Mouse (Mus musculus): ENCODE measurements around the gene Ror2. TPM values are rescaled to one million over a fixed set of nuclear protein-coding genes. Genes with fewer than 3 reads are reported as not detected.

Ror2 gene
- polyA plus RNA-seq, 1 experiment from 2014 or later: 13.4 TPM

DNA sequence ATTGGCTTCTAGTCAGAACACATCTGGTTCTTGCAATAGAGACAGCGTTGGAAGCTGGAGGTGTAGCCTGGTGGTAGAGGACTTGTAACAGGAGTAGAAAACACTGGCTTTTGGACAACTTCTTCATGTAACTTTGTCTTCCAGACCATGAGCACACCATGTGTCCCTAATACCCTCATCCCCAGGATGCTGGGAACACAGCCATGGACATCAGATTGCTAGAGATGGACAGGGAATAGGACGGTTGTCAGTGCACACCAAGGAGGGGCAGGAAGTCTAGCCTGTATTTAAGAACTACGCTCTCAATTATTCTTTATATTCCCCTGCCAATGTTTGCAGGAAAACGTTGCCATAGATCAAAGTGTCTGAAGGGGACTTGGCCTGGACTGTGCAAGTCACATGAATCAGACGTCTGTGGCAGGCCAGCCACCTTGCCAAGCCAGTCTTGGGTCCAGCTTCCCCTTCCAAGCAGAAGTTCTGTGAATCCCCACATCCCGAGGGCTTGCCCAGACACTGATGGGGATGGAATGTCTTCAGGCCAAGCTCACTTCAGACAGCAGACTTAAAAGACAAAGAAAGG lies 68.4 kb downstream of the Ror2 start:
- Histone ChIP-seq H3K4me1 (replicated peaks; ENCODE audit: control insufficient read depth, insufficient read depth, low read length) (peaks cover 29% of the 10 kb centered on the region), H3K4me2 (ENCODE audit: low read depth, low read length) (no peak overlapping the region), H3K27ac (ENCODE audit: low read length) (peak overlapping the region; percentile 38), H3K4me3 (ENCODE audit: low read length) (no peak overlapping the region), H3K9ac (ENCODE audit: low read length) (no peak overlapping the region), H3K9me3 (ENCODE audit: control insufficient read depth, low read length) (no peaks in the 10 kb centered on the region), H3K36me3 (ENCODE audit: control insufficient read depth, insufficient read depth, low read length) (no peaks in the 10 kb centered on the region), H3K27me3 (ENCODE audit: control insufficient read depth, insufficient read depth, low read depth, low read length) (no peaks in the 10 kb centered on the region)
- WGBS: 18% methylated on average over 6 of the region's 6 CpGs
- ATAC-seq (ENCODE audit: low read depth): peak; percentile 77

DNA sequence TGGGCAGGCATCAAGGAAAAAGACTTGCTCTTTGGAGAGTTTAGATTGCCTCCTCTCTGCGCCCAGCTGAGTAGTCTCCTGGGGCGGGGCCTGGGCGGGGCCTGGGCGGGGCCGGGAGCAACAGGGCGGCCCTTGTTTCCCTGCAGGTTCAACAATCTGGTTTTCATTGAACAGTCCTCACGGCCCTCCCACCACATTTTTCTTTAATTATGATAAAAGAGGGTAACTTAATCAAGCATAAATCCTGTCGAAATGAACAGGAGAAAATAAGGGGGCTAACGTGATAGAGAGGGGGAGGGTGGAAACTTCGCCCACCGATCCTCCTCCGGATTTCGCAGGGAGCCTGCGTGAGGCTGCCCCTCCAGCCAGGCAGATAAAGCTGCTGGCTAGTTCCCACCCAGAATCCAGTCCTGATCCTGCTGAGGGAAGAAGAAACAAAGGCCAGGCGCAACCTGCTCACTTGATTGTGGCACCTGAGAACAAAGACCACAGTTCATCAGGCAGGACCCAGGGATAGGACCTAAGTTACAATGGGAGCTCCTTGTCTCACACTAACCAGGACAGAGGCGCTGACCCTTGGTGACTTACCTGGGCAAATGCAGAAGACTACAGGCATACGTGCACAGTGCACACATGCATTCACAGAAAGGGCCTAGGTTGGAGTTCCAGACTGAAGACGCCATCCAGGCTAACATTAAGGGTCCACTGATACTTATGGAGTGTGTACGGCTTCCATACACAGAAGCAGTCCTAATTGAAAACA lies 73.8 kb downstream of the Ror2 start:
- H3K9me3 ChIP-seq (ENCODE audit: control insufficient read depth, low read length): no peaks in the 10 kb centered on the region
- H3K36me3 ChIP-seq (ENCODE audit: control insufficient read depth, insufficient read depth, low read length): no peaks in the 10 kb centered on the region
- H3K27me3 ChIP-seq (ENCODE audit: control insufficient read depth, insufficient read depth, low read depth, low read length): no peaks in the 10 kb centered on the region
- H3K27ac ChIP-seq (ENCODE audit: low read length): peak overlapping the region; percentile 15; the same call in 1 of the 2 replicates
- peak overlapping the region; percentile 48 for H3K4me2 ChIP-seq (ENCODE audit: low read depth, low read length)
- H3K4me3 ChIP-seq (ENCODE audit: low read length): peak overlapping the region; percentile 34
- H3K4me1 ChIP-seq (replicated peaks; ENCODE audit: control insufficient read depth, insufficient read depth, low read length): peaks cover 17% of the 10 kb centered on the region
- 17% methylated on average over 19 of the region's 19 CpGs for WGBS
- ATAC-seq (ENCODE audit: low read depth): peak; percentile 81
- no peak overlapping the region for H3K9ac ChIP-seq (ENCODE audit: low read length)

DNA sequence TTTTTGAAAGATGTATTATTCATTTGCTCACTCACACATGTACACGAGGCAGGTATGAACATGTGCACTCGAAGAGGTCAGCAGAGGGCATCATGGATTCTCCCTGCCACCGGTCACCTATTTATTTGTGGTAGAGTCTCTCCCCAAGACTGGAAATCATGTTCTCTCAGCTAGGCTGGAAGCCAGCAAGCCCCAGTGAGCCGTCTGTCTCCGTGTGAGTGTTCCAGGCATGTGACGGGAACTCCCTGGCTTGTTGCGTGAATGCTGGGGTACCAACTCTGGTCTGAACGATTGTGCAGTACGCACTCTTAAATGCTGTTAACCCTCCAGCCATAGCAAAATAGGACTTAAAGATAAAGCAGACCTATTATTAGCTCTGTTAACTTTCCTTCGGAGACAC lies 77.4 kb downstream of the Ror2 start:
- Histone ChIP-seq H3K9ac (ENCODE audit: low read length) (no peak overlapping the region), H3K4me2 (ENCODE audit: low read depth, low read length) (no peak overlapping the region), H3K36me3 (ENCODE audit: control insufficient read depth, insufficient read depth, low read length) (no peaks in the 10 kb centered on the region), H3K27me3 (ENCODE audit: control insufficient read depth, insufficient read depth, low read depth, low read length) (no peaks in the 10 kb centered on the region), H3K4me3 (ENCODE audit: low read length) (no peak overlapping the region), H3K27ac (ENCODE audit: low read length) (no peak overlapping the region), H3K9me3 (ENCODE audit: control insufficient read depth, low read length) (no peaks in the 10 kb centered on the region), H3K4me1 (replicated peaks; ENCODE audit: control insufficient read depth, insufficient read depth, low read length) (peaks cover 22% of the 10 kb centered on the region)
- 64% methylated on average over 10 of the region's 10 CpGs for WGBS
- ATAC-seq (ENCODE audit: low read depth): no peak

DNA sequence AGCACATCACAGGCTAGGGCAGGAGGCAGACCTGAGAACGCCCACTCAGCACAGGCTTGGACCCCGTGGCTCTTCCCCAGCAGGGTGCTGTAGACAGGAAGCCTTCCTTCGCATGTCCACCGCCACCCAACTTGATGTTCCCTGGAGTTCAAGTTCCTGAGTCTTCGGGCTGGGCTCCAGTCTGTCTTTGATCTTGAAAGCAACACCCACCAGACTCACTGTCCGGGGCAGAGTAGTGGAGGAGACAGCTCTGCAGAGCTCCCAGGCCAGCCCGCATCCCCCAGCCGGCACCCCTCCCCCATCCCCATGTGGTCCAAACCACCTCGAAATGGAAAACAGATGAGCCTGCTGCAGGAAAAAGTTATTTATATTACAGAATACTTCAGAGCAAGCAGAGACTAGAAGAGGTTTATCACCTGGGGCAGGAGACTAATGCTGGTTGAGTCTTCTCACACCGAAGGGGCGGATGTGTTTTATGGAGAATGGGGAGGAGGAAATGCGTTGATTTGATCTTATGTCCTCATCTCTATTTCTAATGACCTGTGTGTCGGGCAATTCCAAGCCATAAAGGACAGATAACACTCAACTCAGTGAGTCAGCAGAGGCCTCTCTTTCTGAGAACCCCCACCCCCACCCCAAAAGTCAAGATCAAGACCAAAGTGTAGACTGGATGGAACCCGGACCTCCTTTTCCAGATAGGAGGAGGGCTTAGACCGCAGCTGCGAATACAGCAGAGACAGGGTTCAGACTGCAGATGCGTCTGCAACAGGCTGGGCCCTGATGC lies 80.6 kb downstream of the Ror2 start:
- Histone ChIP-seq H3K9me3 (ENCODE audit: control insufficient read depth, low read length) (no peaks in the 10 kb centered on the region), H3K36me3 (ENCODE audit: control insufficient read depth, insufficient read depth, low read length) (no peaks in the 10 kb centered on the region), H3K27ac (ENCODE audit: low read length) (no peak overlapping the region), H3K9ac (ENCODE audit: low read length) (no peak overlapping the region; the same call in 1 of the 2 replicates), H3K4me2 (ENCODE audit: low read depth, low read length) (0 out of 2 replicates have a peak overlapping the region, but pooled peaks have one; percentile 14), H3K4me3 (ENCODE audit: low read length) (no peak overlapping the region), H3K4me1 (replicated peaks; ENCODE audit: control insufficient read depth, insufficient read depth, low read length) (peaks cover 33% of the 10 kb centered on the region), H3K27me3 (ENCODE audit: control insufficient read depth, insufficient read depth, low read depth, low read length) (no peaks in the 10 kb centered on the region)
- peak; percentile 57 for ATAC-seq (ENCODE audit: low read depth)
- 31% methylated on average over 17 of the region's 17 CpGs for WGBS

DNA sequence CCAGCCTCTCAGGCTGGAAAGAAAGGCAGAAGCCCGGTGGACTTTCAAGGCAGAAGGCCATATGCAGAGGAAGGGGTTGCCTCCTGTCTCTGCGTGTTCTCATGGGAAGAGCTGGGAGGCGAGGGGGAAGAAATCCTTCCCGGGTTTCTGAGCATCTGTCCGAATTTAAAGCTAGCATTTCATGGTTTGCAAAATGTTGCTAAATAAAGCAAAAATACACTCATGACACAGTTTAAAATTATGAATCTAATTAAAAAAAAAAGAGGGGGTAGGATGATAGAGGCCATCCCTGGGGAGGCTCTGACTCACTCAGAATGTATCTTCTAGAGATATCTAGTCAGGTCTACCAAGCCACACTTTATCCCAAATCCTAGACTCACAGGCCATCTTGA lies 83.5 kb downstream of the Ror2 start:
- no peak for ATAC-seq (ENCODE audit: low read depth)
- Histone ChIP-seq H3K36me3 (ENCODE audit: control insufficient read depth, insufficient read depth, low read length) (no peaks in the 10 kb centered on the region), H3K4me2 (ENCODE audit: low read depth, low read length) (peak overlapping the region; percentile 44), H3K4me3 (ENCODE audit: low read length) (no peak overlapping the region), H3K4me1 (replicated peaks; ENCODE audit: control insufficient read depth, insufficient read depth, low read length) (peaks cover 43% of the 10 kb centered on the region), H3K9ac (ENCODE audit: low read length) (peak overlapping the region; percentile 57), H3K27me3 (ENCODE audit: control insufficient read depth, insufficient read depth, low read depth, low read length) (no peaks in the 10 kb centered on the region), H3K27ac (ENCODE audit: low read length) (peak overlapping the region; percentile 91), H3K9me3 (ENCODE audit: control insufficient read depth, low read length) (no peaks in the 10 kb centered on the region)
- WGBS: 58% methylated on average over 5 of the region's 5 CpGs

DNA sequence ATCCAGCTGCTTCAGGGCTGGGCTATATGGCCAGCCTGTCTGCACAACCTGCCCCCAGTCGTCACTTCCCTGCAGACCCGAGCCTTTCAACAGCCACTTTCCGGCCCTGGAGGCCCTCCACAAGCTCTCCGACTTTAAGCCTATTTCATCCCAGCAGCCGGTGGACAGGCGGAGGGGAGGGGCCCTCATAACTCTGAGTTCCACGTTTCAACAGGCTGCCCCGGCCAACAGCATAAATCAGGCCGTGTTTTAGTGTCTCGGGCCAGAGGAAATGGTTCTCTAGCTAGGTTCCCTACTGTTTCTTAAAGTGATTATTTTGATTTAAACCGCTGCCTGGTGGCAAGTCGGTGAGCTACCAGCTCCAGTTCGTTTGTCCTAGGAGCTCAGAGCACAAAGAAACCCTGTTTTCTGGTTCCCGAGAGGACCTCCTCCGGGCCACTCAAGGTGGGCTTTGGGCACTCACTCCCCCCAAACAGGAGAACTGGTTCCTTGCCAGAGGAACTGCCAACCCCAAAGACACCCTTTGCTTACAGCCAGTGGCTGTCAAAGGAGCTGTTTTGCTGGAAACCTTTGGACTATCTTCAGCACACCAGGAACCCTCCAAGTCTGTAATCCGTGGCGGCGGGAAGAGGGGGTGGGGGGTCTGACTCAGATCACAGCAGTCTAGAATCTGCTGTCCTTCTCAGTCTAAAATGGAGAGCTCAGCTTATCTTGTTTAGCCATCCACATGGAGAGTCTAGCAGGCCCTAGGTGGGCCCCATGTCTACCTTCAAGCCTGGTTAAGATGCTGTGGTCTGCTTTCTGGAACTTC lies 84.1 kb downstream of the Ror2 start:
- no peaks in the 10 kb centered on the region for H3K9me3 ChIP-seq (ENCODE audit: control insufficient read depth, low read length)
- no peaks in the 10 kb centered on the region for H3K27me3 ChIP-seq (ENCODE audit: control insufficient read depth, insufficient read depth, low read depth, low read length)
- H3K4me3 ChIP-seq (ENCODE audit: low read length): peak overlapping the region; percentile 2; the same call in 1 of the 2 replicates
- H3K9ac ChIP-seq (ENCODE audit: low read length): peak overlapping the region; percentile 57
- H3K36me3 ChIP-seq (ENCODE audit: control insufficient read depth, insufficient read depth, low read length): no peaks in the 10 kb centered on the region
- WGBS: 7% methylated on average over 18 of the region's 18 CpGs
- peak overlapping the region; percentile 91 for H3K27ac ChIP-seq (ENCODE audit: low read length)
- H3K4me2 ChIP-seq (ENCODE audit: low read depth, low read length): peak overlapping the region; percentile 44
- peaks cover 47% of the 10 kb centered on the region for H3K4me1 ChIP-seq (replicated peaks; ENCODE audit: control insufficient read depth, insufficient read depth, low read length)
- peak; percentile 83 for ATAC-seq (ENCODE audit: low read depth)

DNA sequence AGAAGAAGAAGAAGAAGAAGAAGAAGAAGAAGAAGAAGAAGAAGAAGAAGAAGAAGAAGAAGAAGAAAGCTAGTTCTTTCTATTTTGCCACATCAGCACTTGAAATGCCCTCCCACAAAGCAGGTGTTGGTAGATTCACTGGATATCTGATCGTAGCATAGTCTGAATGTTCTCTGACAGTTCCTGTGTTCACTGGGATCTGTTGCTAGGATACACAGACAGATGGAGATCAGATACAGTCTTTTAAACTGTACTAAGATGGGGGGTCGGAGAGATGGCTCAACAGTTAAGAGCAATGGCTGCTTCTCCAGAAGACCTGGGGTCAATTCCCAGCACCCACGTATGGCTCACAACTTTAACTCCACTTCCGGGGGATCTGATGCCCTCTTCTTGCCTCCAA lies 85.8 kb downstream of the Ror2 start:
- Histone ChIP-seq H3K4me2 (ENCODE audit: low read depth, low read length) (no peak overlapping the region), H3K4me3 (ENCODE audit: low read length) (no peak overlapping the region), H3K4me1 (replicated peaks; ENCODE audit: control insufficient read depth, insufficient read depth, low read length) (peaks cover 46% of the 10 kb centered on the region), H3K9ac (ENCODE audit: low read length) (no peak overlapping the region), H3K36me3 (ENCODE audit: control insufficient read depth, insufficient read depth, low read length) (no peaks in the 10 kb centered on the region), H3K27me3 (ENCODE audit: control insufficient read depth, insufficient read depth, low read depth, low read length) (no peaks in the 10 kb centered on the region), H3K27ac (ENCODE audit: low read length) (no peak overlapping the region), H3K9me3 (ENCODE audit: control insufficient read depth, low read length) (no peaks in the 10 kb centered on the region)
- no peak for ATAC-seq (ENCODE audit: low read depth)
- 76% methylated on average over 4 of the region's 4 CpGs for WGBS

DNA sequence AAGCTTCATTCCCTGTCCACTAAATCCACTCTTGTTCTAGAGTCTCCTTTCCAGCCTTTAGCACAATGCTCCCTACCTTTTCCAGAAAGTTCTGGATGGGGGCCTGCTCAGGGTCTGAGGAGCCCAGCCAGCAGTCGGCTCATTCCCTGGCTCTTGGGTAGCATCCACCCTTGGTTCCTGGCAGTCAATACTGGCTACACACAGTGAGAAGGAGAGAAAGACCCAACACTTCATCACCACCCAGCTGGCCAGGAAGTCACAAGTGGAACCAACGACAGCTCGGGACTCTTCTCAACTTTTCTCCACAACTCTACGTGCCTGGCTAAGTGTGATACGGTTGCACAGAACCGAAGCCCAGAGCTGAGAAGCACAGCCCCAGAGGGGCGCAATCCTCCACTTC lies 86.7 kb downstream of the Ror2 start:
- H3K36me3 ChIP-seq (ENCODE audit: control insufficient read depth, insufficient read depth, low read length): no peaks in the 10 kb centered on the region
- no peak overlapping the region for H3K4me3 ChIP-seq (ENCODE audit: low read length)
- peaks cover 50% of the 10 kb centered on the region for H3K4me1 ChIP-seq (replicated peaks; ENCODE audit: control insufficient read depth, insufficient read depth, low read length)
- H3K9me3 ChIP-seq (ENCODE audit: control insufficient read depth, low read length): no peaks in the 10 kb centered on the region
- 64% methylated on average over 7 of the region's 7 CpGs for WGBS
- H3K27ac ChIP-seq (ENCODE audit: low read length): no peak overlapping the region
- ATAC-seq (ENCODE audit: low read depth): no peak; the same call in 1 of the 2 replicates
- H3K27me3 ChIP-seq (ENCODE audit: control insufficient read depth, insufficient read depth, low read depth, low read length): no peaks in the 10 kb centered on the region
- no peak overlapping the region for H3K9ac ChIP-seq (ENCODE audit: low read length)
- no peak overlapping the region for H3K4me2 ChIP-seq (ENCODE audit: low read depth, low read length)

Measured in lung, embryonic 16.5 days (tissue).